Mouse (Mus musculus) lung, adult 2 months (tissue): ENCODE data around the gene Skap1.

ENCODE experiments used
- CTCF ChIP-seq: fragments of 200-500 bp; IDR thresholded peaks from 2 replicates; pipeline ENCODE4 v1.5.1; 2011; ENCODE audit warnings: mild to moderate bottlenecking, low read length, control low read depth; ENCODE audit not compliant: insufficient read depth
- POLR2A ChIP-seq: fragments of 200-500 bp; IDR thresholded peaks from 2 replicates; pipeline ENCODE4 v1.6.1; 2011; ENCODE audit warnings: low read depth, mild to moderate bottlenecking, control low read depth, low read length, borderline replicate concordance; ENCODE audit errors: extremely low read depth

- TF ChIP-seq CTCF (no peak), POLR2A (no peak)
Observed at GRCm38 (mm10) chr11:96624436-96624835, 160.0 kb downstream of the Skap1 start.
